Mouse (Mus musculus) ES-Bruce4 (cell line): ENCODE results near the gene H1foo. TPM values are rescaled to one million over a fixed set of nuclear protein-coding genes. Genes with fewer than 3 reads are reported as not detected.

Source experiments
- H3K27ac ChIP-seq: 2 replicates; pipeline ENCODE4 v1.5.1; 2012; ENCODE audit warnings: low read length, inconsistent platforms; ENCODE audit not compliant: insufficient read depth
- H3K27me3 ChIP-seq: 2 replicates; pipeline ENCODE4 v1.6.1; 2012; ENCODE audit warnings: mild to moderate bottlenecking, low read length, inconsistent platforms; ENCODE audit not compliant: control insufficient read depth, poor library complexity, insufficient read depth, severe bottlenecking
- H3K36me3 ChIP-seq: 2 replicates; pipeline ENCODE4 v1.6.1; 2012; ENCODE audit warnings: inconsistent platforms, mild to moderate bottlenecking, low read length, moderate library complexity; ENCODE audit not compliant: control insufficient read depth, poor library complexity, insufficient read depth, severe bottlenecking
- H3K4me1 ChIP-seq: one replicate; pipeline ENCODE4 v1.8.1; 2011; ENCODE audit warnings: low read length; ENCODE audit not compliant: control insufficient read depth, insufficient read depth
- H3K4me3 ChIP-seq: 2 replicates; pipeline ENCODE4 v1.5.1; 2011; ENCODE audit warnings: low read depth, mild to moderate bottlenecking, low read length
- H3K9ac ChIP-seq: 2 replicates; pipeline ENCODE4 v1.6.1; 2012; ENCODE audit warnings: low read depth, mild to moderate bottlenecking, inconsistent platforms; ENCODE audit not compliant: poor library complexity, severe bottlenecking
- H3K9me3 ChIP-seq: replicated peaks from 2 replicates; pipeline ENCODE4 v1.6.1; 2012; ENCODE audit warnings: mild to moderate bottlenecking, low read length, inconsistent platforms; ENCODE audit not compliant: control insufficient read depth, poor library complexity, insufficient read depth, severe bottlenecking
- CTCF ChIP-seq: IDR thresholded peaks from one replicate; pipeline ENCODE4 v1.8.1; 2011; ENCODE audit warnings: low read depth, low read length
- EP300 ChIP-seq: IDR thresholded peaks from 2 replicates; pipeline ENCODE4 v1.6.1; 2011; ENCODE audit warnings: low read depth, low read length; ENCODE audit not compliant: insufficient read depth
- POLR2A ChIP-seq: IDR thresholded peaks from one replicate; pipeline ENCODE4 v1.8.1; 2011; ENCODE audit warnings: low read length; ENCODE audit not compliant: insufficient read depth
- polyA plus RNA-seq: library from polyadenylated mRNA; stranded (reverse); fragments of >200 nt; gene quantifications from 2 replicates; pipeline ENCODE4 v1.2.4, GENCODE M21; 2011; ENCODE audit warnings: low read depth; ENCODE audit not compliant: missing spikeins, insufficient read depth, insufficient read length

Gene H1foo
- polyA plus RNA-seq, 1 experiment: not detected

DNA sequence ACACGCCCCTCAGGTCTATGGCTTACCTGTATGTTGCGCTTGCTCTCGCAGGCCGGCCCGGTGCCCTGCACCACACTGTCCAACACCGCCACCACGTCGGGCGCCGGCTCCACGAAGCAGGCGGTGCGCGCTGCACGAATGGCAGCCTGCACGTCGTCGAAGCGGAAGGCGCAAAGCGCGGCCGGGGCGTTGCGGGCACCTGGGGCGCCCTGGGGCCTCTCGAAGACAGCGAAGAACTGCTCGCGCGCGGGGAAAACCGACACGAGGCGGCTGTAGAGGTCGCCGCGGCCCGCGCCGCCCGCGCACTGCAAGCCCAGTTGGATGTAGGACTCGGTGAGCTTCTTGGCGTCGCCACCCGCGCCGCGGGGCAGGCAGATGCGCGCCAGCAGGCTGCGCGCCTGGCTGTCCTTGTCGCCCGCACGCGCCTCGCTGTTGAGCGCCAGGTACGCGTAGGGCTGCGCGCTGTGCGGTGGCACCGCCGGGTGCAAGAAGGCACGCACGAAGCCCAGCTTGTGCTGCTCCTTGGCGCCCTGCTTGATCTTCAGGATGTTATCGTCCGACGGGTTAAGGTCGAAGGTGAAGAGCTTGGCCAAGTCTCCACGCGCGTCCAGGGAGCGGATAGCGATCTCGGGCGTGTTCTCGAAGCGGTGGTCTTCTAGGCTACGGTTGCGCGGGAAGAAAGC, 48.9 kb downstream of the H1foo start:
- Histone ChIP-seq H3K4me1 (no peaks in the 10 kb centered on the region), H3K36me3 (no peaks in the 10 kb centered on the region), H3K9ac (0 out of 2 replicates have a peak overlapping the region, but pooled peaks have one; percentile 62), H3K4me3 (peak overlapping the region; percentile 68), H3K27me3 (peaks cover 16% of the 10 kb centered on the region; the same call in 1 of the 2 replicates), H3K27ac (no peak overlapping the region), H3K9me3 (no peaks in the 10 kb centered on the region)
- TF ChIP-seq CTCF (no peak), EP300 (no peak), POLR2A (no peak)

DNA sequence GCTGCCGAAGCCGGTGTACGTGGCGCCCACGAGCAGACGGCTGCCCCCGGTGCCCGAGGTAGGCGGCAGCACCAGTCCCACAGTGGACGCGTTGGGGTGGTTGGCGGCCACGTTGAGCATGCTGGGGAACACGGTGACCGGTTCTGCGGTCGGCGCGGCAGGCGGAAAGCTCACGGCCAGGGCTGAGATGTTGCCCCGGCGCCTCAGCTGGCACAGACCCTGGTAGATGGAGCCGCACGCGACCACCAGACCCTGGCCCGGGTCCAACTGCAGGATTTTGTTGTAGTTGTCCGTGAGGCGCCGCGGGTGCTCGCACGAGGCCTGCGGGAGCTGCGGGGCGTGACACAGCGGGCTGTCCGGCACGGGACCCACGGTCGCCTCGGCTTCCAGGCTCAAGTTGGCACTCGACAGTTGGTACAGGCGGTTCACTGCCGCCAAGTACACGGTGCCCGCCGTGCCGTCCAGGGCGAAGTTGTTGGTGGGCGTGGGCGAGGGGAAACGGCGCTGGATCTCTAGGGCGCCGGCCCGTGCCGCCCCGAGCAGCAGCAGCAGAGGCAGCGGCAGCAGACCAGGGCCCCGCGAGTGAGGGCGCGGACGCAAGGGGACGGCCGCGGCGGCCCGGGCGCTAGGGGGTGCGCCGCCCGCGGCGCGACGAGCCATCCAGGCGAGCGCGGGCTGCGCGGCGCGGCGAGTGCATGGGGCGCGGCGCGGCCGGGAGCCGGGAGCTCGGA, 49.6 kb downstream of the H1foo start:
- H3K4me1 ChIP-seq: no peaks in the 10 kb centered on the region
- H3K4me3 ChIP-seq: peak overlapping the region; percentile 68
- peak overlapping the region; percentile 62 for H3K9ac ChIP-seq
- no peak for TF ChIP-seq EP300
- TF ChIP-seq POLR2A: no peak
- no peak for TF ChIP-seq CTCF
- H3K27ac ChIP-seq: no peak overlapping the region
- H3K36me3 ChIP-seq: no peaks in the 10 kb centered on the region
- H3K27me3 ChIP-seq: peaks cover 16% of the 10 kb centered on the region; the same call in 1 of the 2 replicates
- H3K9me3 ChIP-seq: no peaks in the 10 kb centered on the region

DNA sequence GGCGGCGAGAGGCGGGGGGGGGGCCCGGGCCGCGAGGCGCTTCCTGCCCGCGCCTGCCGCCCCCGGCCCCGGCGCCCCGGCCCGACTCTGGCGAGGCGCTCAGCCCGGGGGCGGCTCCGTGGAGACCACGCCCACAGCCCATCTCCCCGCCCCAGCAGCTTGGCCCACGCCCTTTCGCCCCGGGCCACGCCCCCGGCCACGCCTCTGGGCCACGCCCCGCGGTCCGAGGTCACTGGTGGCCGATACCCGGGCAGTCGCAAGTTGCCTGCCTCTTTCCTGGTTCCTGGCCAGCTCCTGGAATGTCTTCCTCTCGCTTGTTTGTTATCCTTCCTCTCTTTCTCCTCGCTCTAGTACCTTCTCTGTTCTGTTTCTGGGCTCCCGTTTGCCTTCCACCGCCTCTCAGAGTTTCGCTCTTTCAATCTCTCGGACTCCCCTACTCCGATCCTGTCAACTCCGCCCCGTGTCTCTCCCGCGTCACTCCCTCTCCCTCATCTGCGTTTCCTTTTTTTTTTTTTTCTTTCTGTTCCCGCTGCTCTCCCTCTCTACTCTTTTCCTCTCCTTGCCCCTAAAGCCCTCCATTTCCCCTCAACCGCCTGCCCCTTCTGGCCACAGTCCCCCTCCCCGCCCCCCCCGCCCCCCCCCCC, 50.3 kb downstream of the H1foo start, which contains the start of gene Plxnd1:
TSS of gene Plxnd1 (minus strand) at position 129 of the 644 bp plus-strand sequence.
- peak within 1 kb of the TSS; percentile 82 for H3K4me3 ChIP-seq
- TF ChIP-seq EP300 (no peak), POLR2A (no peak)
- peaks cover 16% of the 10 kb centered on the region; the same call in 1 of the 2 replicates for H3K27me3 ChIP-seq
- H3K27ac ChIP-seq: no peak within 1 kb of the TSS
- H3K36me3 ChIP-seq: no peaks in the 10 kb centered on the region
- peak within 1 kb of the TSS; percentile 62 for H3K9ac ChIP-seq
- H3K9me3 ChIP-seq: no peaks in the 10 kb centered on the region
- H3K4me1 ChIP-seq: no peaks in the 10 kb centered on the region

DNA sequence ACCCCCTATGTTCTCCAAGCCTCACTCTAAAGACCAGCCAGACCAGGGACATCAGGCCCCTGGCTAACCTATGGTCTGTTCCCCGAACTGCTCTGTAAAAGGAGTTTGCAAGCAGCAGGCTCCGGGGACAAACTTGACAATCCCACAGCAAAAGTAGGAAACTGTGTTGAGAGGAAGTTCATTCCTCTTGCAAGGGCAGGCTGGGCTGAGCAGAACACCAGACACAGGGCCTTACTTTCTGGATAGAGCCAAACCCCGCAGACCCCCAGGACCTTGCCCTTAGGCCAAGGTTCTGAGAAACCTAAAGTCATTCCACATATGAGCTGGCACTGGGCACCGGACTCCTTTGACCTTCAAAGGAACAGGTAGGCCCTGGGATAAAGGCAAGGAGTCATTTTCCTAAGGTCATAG, 50.8 kb downstream of the H1foo start:
- Histone ChIP-seq H3K9me3 (no peaks in the 10 kb centered on the region), H3K36me3 (no peaks in the 10 kb centered on the region), H3K27me3 (peaks cover 16% of the 10 kb centered on the region; the same call in 1 of the 2 replicates), H3K9ac (no peak overlapping the region), H3K4me1 (no peaks in the 10 kb centered on the region), H3K27ac (no peak overlapping the region), H3K4me3 (no peak overlapping the region)
- no peak for TF ChIP-seq POLR2A
- TF ChIP-seq EP300: no peak
- no peak for TF ChIP-seq CTCF

DNA sequence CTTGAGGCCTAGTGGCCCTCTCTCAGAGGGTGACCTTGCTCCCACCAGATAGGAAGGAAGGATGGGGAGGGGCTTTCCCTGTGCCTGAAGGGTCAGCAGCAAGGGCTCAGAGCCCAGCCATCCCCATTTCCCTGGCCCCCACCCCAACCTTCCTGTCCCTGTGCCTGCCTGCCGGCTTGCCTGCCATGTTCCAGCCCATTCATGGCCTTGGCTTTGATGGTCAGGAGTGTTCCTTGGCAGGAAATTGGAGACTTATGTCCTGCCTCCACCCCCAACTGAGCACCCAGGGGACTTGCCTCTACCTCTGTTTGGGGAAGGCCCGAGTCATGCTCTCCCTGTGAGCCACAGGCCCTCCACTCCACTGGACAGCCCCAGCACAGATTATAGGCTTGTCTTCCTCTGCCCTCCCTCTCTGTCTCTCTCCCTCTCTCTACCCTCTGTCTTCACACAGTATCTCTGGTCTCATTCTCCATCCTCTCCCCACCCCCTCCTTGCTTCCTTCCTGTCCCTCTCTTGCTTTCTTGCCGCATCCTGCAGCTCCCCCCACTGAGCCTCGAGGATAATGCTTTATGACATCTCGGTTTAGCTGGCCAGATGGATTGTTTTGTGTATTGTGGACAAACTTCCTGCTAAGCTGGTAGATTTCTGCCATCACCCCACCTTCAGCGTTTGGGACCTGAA, 51.6 kb downstream of the H1foo start:
- H3K27ac ChIP-seq: no peak overlapping the region
- TF ChIP-seq EP300 (no peak), CTCF (no peak), POLR2A (no peak)
- H3K9ac ChIP-seq: no peak overlapping the region
- H3K9me3 ChIP-seq: no peaks in the 10 kb centered on the region
- no peak overlapping the region for H3K4me3 ChIP-seq
- H3K4me1 ChIP-seq: no peaks in the 10 kb centered on the region
- no peaks in the 10 kb centered on the region for H3K36me3 ChIP-seq
- H3K27me3 ChIP-seq: peaks cover 16% of the 10 kb centered on the region; the same call in 1 of the 2 replicates
